Mouse (Mus musculus) CH12F3 (cell line): Measurements from ENCODE around the gene AW549877.

Source experiments
- in situ Hi-C: fragments of 300-500 bp; cut with MboI; formaldehyde crosslinking; loops from 2 replicates; pipeline ENCODE4 v1.14.3; 2020; ENCODE audit warnings: low sequenced_read_pairs

AW549877 gene

GRCm38 (mm10) chr15:3995448-3996266 lies at the start of gene AW549877:
Gene AW549877 (minus strand): TSS chr15:3995744.
- in situ Hi-C loops, result loop anchor here (25.0 kb wide), 1 partner anchor 1117 kb away; the partner anchor contains the start of genes Card6 and Rpl37

DNA sequence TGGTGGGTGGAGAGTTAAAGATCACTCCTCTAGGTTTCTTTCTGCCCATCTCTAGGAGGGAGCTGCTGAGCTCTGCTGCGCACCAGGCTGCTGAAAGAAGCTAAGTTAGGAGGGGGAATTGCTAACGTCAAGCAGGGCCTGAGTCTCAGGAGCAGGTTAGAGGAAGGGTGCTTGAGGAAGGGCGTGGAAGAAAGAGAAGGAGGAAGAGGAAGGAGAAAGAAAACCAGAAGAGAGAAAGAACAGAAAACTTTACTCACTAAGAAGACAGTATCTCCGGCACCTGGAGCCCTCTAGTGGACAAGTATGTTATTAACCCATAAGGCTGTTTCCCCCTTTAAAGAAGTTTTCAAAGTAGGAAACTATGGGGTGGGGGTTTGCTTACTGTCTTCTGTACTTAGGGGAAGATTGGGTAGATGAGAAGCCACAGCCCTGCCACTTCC lies 47.5 kb upstream of the AW549877 start:
- in situ Hi-C loops, result no loop called here

DNA sequence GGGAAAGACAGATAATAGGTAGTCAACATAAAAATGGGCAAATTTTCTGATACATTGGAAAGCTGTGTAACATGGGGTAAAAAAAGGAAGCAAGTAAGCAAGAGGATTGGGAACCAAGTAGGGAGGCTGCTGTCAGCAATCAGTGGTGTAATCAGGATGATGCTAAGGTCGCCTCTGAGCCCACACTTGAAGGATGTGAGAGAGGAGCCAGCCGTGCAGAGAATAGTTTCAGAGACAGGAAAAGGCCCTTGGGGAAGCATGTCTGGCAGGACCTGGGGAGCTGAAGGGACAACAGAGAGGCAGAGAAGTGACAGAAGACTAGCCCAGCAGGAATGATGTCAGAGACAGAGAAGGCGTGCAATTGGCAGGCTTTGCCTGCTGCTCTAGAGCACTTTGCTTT lies 46.9 kb upstream of the AW549877 start:
- in situ Hi-C loops, result no loop called here

- in situ Hi-C loops, result no loop called here
These were observed 37.8 kb upstream of the AW549877 start for GRCm38 (mm10) chr15:4033168-4034004.

DNA sequence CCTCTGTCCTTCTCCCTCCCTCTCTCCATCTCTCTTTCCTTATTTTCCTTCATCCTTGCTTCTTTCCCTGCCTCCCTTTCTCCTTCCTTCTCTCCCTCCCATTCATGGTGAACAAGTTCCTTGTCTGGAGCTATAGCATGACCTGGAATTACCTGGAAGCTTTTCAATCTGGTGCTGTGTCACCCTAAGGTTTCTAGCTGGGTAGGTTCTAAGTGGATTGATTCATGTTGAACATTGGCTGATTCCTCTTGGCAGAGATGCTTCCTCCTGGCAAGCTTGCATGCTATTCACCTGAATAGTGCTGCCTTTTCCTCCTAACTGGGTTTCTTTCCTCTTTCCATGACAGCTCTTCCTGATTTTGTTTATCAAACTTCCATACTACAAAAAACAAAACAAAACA lies 33.4 kb upstream of the AW549877 start:
- in situ Hi-C loops, result loop anchor here (5.0 kb wide), 1 partner anchor 37 kb away; no protein-coding TSS in a partner anchor

- in situ Hi-C loops, result loop anchor here (5.0 kb wide), 1 partner anchor 36 kb away; no protein-coding TSS in a partner anchor
These were observed 32.8 kb upstream of the AW549877 start for GRCm38 (mm10) chr15:4028411-4028700.

- in situ Hi-C loops, result loop anchor here (5.0 kb wide), 1 partner anchor 36 kb away; no protein-coding TSS in a partner anchor
These were observed 32.3 kb upstream of the AW549877 start for GRCm38 (mm10) chr15:4027671-4028410.

- in situ Hi-C loops, result loop anchor here (5.0 kb wide), 1 partner anchor 35 kb away; no protein-coding TSS in a partner anchor
These were observed 31.5 kb upstream of the AW549877 start for GRCm38 (mm10) chr15:4026831-4027584.

DNA sequence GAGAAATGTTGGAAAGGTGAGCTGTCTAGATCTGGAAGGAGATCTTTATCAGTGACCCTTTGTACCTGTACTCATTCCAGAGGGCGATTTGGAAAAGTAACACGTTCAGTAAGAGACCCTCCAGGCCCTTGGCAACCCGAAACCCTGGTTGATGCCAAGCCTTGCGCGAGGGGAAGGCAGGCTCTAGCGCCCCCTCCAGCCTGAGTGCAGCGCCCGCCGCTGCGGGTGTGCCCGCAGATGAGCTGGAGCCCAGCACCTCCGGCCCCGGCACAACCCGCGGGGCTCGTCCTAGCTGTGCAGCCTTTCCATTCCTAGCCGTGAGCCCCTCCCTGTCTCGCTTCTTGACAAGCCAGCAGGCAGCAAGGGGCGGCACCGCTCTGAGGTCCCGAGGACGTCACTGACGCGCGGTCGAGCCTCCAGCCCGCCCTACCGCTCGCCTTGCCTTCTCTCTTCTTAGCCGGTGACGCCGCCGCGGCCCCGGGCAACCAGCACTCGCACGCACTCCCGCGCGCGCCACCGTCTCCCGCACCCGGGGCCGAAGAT lies 30.8 kb upstream of the AW549877 start, which contains the start of gene Oxct1:
Oxct1 (plus strand) TSS at position 153 of the 543 bp plus-strand sequence.
- in situ Hi-C loops, result loop anchor here (5.0 kb wide), 1 partner anchor 34 kb away; no protein-coding TSS in a partner anchor

DNA sequence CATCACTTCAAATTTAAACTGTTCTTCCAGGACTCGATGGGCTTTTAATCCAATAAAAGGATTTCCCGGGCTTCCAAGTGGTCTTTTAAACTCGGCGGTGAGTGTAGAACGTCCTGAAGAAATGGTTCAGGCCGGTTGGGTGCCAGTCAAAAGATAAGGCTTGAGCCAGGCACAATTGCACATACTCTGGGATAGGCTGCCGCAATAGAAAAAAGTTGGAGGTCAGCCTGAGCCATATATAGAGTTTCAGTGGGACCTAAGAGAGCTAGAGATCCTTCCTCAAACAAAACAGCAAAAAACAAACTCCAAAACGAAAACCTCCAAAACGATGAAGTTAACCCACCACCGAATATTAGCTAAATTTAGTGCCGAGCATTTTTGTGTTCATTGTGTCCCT lies 30.0 kb upstream of the AW549877 start:
- in situ Hi-C loops, result loop anchor here (5.0 kb wide), 1 partner anchor 33 kb away; no protein-coding TSS in a partner anchor

- in situ Hi-C loops, result loop anchor here (5.0 kb wide), 1 partner anchor 33 kb away; no protein-coding TSS in a partner anchor
These were observed 29.4 kb upstream of the AW549877 start for GRCm38 (mm10) chr15:4024726-4025507.

DNA sequence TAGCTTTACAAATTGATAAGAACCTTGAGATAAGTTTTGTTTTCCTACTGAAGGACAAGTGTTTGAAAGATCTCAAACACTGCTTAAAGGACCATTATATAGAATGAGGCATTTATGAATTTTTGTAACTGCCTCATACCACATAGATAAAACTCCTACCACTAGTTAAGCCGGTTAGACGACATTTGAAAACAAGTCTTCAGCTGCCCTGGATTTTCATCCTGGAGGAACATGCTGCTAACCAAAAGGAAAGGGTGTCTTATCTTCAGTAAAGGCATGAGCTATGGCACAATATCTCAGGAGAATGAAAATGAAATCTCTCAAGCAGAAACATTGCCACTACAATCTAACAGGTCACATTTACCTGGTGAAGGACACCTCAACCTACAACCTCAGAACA lies 28.2 kb upstream of the AW549877 start:
- in situ Hi-C loops, result no loop called here

DNA sequence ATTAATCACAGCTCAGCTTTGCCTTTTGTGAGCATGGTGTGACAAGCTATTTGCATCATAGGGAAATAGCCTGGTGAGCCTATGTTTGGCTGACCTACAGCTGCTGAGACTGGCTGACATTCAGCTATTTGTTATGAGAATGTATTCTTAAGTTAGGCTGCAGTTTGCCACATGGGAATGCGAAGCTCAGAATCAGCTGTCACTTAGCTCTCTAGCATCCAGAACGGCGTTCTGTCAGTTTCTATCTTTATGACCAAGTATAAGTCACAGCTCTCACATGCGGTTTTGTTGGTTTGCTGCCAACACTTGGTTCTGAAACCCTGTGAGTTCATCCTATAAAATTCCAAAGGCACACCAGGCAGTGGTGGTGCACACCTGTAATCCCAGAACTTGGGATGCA lies 25.2 kb upstream of the AW549877 start:
- in situ Hi-C loops, result no loop called here

- in situ Hi-C loops, result no loop called here
These were observed 18.3 kb upstream of the AW549877 start for GRCm38 (mm10) chr15:4013873-4014272.

DNA sequence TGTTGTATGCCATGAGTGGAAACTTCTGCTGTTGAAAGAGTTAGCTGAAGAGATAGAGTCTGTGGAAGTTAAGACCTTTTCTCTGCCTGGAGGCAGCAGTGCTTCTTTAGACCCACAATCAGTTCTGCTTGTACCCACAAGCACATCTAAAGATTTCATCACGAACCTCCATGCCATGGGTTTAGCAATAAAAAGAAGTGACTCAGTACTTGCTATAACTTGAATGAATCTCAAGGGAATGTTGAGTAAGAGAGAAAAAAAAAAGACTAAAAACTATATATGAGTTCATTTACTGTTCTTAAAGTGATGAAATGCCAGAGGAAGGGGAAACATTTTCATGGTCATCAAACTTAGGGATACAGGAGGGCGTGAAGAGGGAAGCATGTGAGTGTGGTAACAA lies 5.0 kb upstream of the AW549877 start:
- in situ Hi-C loops, result no loop called here

- in situ Hi-C loops, result loop anchor here (25.0 kb wide), 1 partner anchor 1113 kb away; the partner anchor contains the start of genes Card6 and Rpl37
These were observed 3.6 kb upstream of the AW549877 start for GRCm38 (mm10) chr15:3999144-3999543.

DNA sequence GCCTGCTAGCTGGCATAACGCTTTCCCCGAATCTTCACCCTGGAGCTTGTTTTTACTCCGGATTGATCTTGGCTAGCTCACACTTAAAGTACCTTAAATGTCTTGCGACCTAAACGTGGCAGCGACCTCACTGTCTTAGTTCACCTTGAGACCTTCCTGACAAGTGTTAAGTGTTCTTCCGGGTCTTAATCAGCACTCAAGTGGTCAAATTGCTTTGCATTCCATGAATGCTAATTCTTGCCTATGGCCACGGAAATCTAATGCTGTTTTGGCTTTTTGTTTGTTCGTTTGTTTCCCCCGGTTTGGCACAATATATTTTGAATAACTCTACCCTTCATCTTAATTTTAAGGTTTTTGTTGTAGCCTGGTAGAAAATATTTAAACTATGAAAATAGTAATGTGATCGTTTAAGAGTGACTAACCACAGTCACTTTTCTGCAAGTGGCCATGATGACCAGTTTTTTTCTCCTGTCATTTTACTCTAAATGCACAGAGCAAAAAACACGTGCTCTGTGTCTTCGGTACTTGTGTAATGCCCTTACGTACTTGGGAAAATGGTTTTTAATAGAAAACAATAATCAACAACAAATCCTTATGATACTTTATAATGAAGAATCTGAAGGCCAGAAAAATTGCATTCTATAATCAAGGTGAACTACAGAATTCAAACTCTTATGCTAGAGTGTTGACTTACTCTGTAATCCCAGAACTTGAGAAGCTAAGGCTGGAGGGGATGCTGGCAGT lies 895 bp upstream of the AW549877 start:
- in situ Hi-C loops, result loop anchor here (25.0 kb wide), 1 partner anchor 1116 kb away; the partner anchor contains the start of genes Card6 and Rpl37
